Mouse (Mus musculus) layer of hippocampus, adult 11-12 months (tissue): ENCODE data around the gene Anks4b.

Experiments used
- DNase-seq: peaks from one replicate; pipeline ENCODE4 v3.0.0; 2022; ENCODE audit warnings: low spot score

The Anks4b gene

GRCm38 (mm10) chr7:120189369-120190149, 15.9 kb downstream of the Anks4b start:
- no peak for DNase-seq

GRCm38 (mm10) chr7:120190150-120190665, 16.6 kb downstream of the Anks4b start:
- DNase-seq, result no peak

- DNase-seq, result no peak
These were observed 18.5 kb downstream of the Anks4b start for GRCm38 (mm10) chr7:120192207-120192606.

- DNase-seq, result no peak
These were observed 19.2 kb downstream of the Anks4b start for GRCm38 (mm10) chr7:120192816-120193215.

- no peak for DNase-seq
These were observed 21.5 kb downstream of the Anks4b start for GRCm38 (mm10) chr7:120195207-120195606.

GRCm38 (mm10) chr7:120201231-120201744, 27.6 kb downstream of the Anks4b start:
- no peak for DNase-seq

- no peak for DNase-seq
These were observed 28.1 kb downstream of the Anks4b start, which contains the start of gene Crym for GRCm38 (mm10) chr7:120201771-120202170. Gene Crym (minus strand): TSS chr7:120202111.

- DNase-seq, result peak; percentile 89
These were observed 30.1 kb downstream of the Anks4b start, which contains the start of gene Abca14 for GRCm38 (mm10) chr7:120203789-120204188. Gene Abca14 (plus strand): TSS chr7:120203961.

- DNase-seq, result no peak
These were observed 32.3 kb downstream of the Anks4b start for GRCm38 (mm10) chr7:120205989-120206388.

GRCm38 (mm10) chr7:120228541-120228940, 54.9 kb downstream of the Anks4b start:
- DNase-seq, result peak; percentile 12
